Mouse (Mus musculus): ENCODE results near the gene Gm13271. TPM values are rescaled to one million over a fixed set of nuclear protein-coding genes. Genes with fewer than 3 reads are reported as not detected.
A peak's percentile ranks its signal among the peaks of the same experiment; 100 is the strongest.
"Not testable (repeated sequence)": the region's sequence is repeated elsewhere in the genome, so short reads cannot be mapped to it uniquely, and the experiment has no call there.

The Gm13271 gene
- polyA plus RNA-seq, 1 experiment from 2014 or later = not detected

DNA sequence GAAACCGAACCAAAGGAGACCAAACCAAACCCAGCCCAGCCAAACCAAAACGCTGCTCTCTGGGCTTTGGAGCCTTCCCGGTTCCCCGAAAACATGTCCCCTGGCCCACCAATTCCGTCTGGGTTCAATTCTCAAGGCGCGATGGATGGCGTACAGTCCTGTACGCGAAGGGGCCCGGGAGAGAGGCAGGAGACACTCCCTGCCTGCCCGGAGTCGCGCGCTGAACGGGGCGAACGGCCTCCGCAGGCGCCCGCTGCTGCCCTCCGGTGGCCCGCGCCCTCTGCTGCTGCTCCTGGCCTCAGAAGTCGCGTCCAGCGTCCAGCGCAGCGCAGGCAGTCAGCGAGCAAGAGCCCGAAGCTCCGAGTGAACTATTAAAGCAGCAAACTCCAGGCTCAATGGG is 18.9 kb downstream of the Gm13271 start, which contains the start of gene Gm13290:
Gm13290 (plus strand) TSS at position 301 of the 400 bp plus-strand sequence.
- not testable (repeated sequence) for ATAC-seq (ENCODE audit: low read depth); H3K27me3 ChIP-seq (replicated peaks; ENCODE audit: control insufficient read depth, insufficient read depth, low read length); H3K27ac ChIP-seq (replicated peaks; ENCODE audit: low read depth, low read length); H3K4me1 ChIP-seq (ENCODE audit: control insufficient read depth, insufficient read depth, low read length); H3K4me2 ChIP-seq (ENCODE audit: low read depth, low read length); H3K4me3 ChIP-seq (ENCODE audit: low read depth, low read length); H3K36me3 ChIP-seq (ENCODE audit: control insufficient read depth, insufficient read depth, low read length); DNase-seq (ENCODE audit: low spot score); H3K9ac ChIP-seq (ENCODE audit: low read depth, low read length); H3K9me3 ChIP-seq (ENCODE audit: control insufficient read depth, low read length)
- WGBS = no CpG with 5 or more reads among the region's 32 CpGs

DNA sequence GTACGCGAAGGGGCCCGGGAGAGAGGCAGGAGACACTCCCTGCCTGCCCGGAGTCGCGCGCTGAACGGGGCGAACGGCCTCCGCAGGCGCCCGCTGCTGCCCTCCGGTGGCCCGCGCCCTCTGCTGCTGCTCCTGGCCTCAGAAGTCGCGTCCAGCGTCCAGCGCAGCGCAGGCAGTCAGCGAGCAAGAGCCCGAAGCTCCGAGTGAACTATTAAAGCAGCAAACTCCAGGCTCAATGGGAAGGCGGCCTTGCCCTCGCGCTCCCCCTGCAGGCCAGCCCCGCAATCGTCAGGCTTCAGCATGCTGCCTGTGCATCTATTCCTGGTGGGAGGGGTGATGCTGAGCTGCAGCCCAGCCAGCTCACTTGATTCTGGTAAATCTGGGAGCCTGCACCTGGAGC is 22.0 kb downstream of the Gm13271 start, which contains the start of gene Gm13289:
Gm13289 (plus strand) TSS at position 301 of the 400 bp plus-strand sequence.
- DNase-seq (ENCODE audit: low spot score); H3K4me1 ChIP-seq (ENCODE audit: control insufficient read depth, insufficient read depth, low read length); H3K27me3 ChIP-seq (replicated peaks; ENCODE audit: control insufficient read depth, insufficient read depth, low read length); H3K36me3 ChIP-seq (ENCODE audit: control insufficient read depth, insufficient read depth, low read length); ATAC-seq (ENCODE audit: low read depth); H3K4me3 ChIP-seq (ENCODE audit: low read depth, low read length); H3K9ac ChIP-seq (ENCODE audit: low read depth, low read length); H3K4me2 ChIP-seq (ENCODE audit: low read depth, low read length); H3K9me3 ChIP-seq (ENCODE audit: control insufficient read depth, low read length); H3K27ac ChIP-seq (replicated peaks; ENCODE audit: low read depth, low read length): not testable (repeated sequence)
- no CpG with 5 or more reads among the region's 29 CpGs for WGBS

DNA sequence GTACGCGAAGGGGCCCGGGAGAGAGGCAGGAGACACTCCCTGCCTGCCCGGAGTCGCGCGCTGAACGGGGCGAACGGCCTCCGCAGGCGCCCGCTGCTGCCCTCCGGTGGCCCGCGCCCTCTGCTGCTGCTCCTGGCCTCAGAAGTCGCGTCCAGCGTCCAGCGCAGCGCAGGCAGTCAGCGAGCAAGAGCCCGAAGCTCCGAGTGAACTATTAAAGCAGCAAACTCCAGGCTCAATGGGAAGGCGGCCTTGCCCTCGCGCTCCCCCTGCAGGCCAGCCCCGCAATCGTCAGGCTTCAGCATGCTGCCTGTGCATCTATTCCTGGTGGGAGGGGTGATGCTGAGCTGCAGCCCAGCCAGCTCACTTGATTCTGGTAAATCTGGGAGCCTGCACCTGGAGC is 24.9 kb downstream of the Gm13271 start, which contains the start of gene Gm13272:
Gm13272 (plus strand) TSS at position 301 of the 400 bp plus-strand sequence.
- not testable (repeated sequence) for H3K27ac ChIP-seq (replicated peaks; ENCODE audit: low read depth, low read length); H3K4me3 ChIP-seq (ENCODE audit: low read depth, low read length); H3K4me2 ChIP-seq (ENCODE audit: low read depth, low read length); DNase-seq (ENCODE audit: low spot score); H3K9me3 ChIP-seq (ENCODE audit: control insufficient read depth, low read length); H3K4me1 ChIP-seq (ENCODE audit: control insufficient read depth, insufficient read depth, low read length); H3K27me3 ChIP-seq (replicated peaks; ENCODE audit: control insufficient read depth, insufficient read depth, low read length); H3K9ac ChIP-seq (ENCODE audit: low read depth, low read length); H3K36me3 ChIP-seq (ENCODE audit: control insufficient read depth, insufficient read depth, low read length); ATAC-seq (ENCODE audit: low read depth)
- WGBS = no CpG with 5 or more reads among the region's 29 CpGs

- WGBS = 47% methylated on average over 10 of the region's 18 CpGs
- H3K4me1 ChIP-seq (ENCODE audit: control insufficient read depth, insufficient read depth, low read length); H3K27me3 ChIP-seq (replicated peaks; ENCODE audit: control insufficient read depth, insufficient read depth, low read length); H3K9me3 ChIP-seq (ENCODE audit: control insufficient read depth, low read length); H3K9ac ChIP-seq (ENCODE audit: low read depth, low read length); DNase-seq (ENCODE audit: low spot score); ATAC-seq (ENCODE audit: low read depth); H3K4me3 ChIP-seq (ENCODE audit: low read depth, low read length); H3K36me3 ChIP-seq (ENCODE audit: control insufficient read depth, insufficient read depth, low read length); H3K4me2 ChIP-seq (ENCODE audit: low read depth, low read length); H3K27ac ChIP-seq (replicated peaks; ENCODE audit: low read depth, low read length): not testable (repeated sequence)
Measured at GRCm38 (mm10) chr4:88780320-88780719, 25.7 kb downstream of the Gm13271 start.

- H3K27ac ChIP-seq (replicated peaks; ENCODE audit: low read depth, low read length); H3K9ac ChIP-seq (ENCODE audit: low read depth, low read length); H3K9me3 ChIP-seq (ENCODE audit: control insufficient read depth, low read length); DNase-seq (ENCODE audit: low spot score); ATAC-seq (ENCODE audit: low read depth); H3K27me3 ChIP-seq (replicated peaks; ENCODE audit: control insufficient read depth, insufficient read depth, low read length); H3K36me3 ChIP-seq (ENCODE audit: control insufficient read depth, insufficient read depth, low read length); H3K4me1 ChIP-seq (ENCODE audit: control insufficient read depth, insufficient read depth, low read length): not testable (repeated sequence)
- peak within 1 kb of the TSS; percentile 36; the same call in 1 of the 2 replicates for H3K4me2 ChIP-seq (ENCODE audit: low read depth, low read length)
- H3K4me3 ChIP-seq (ENCODE audit: low read depth, low read length) = peak within 1 kb of the TSS; percentile 20; the same call in 1 of the 2 replicates
- 30% methylated on average over 4 of the region's 7 CpGs for WGBS
Measured at GRCm38 (mm10) chr4:88781831-88782230, 27.2 kb downstream of the Gm13271 start, which contains the start of gene Ifnz. Ifnz (plus strand) TSS chr4:88782131.

DNA sequence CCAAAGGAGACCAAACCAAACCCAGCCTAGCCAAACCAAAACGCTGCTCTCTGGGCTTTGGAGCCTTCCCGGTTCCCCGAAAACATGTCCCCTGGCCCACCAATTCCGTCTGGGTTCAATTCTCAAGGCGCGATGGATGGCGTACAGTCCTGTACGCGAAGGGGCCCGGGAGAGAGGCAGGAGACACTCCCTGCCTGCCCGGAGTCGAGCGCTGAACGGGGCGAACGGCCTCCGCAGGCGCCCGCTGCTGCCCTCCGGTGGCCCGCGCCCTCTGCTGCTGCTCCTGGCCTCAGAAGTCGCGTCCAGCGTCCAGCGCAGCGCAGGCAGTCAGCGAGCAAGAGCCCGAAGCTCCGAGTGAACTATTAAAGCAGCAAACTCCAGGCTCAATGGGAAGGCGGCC is 27.7 kb downstream of the Gm13271 start:
- DNase-seq (ENCODE audit: low spot score); H3K27me3 ChIP-seq (replicated peaks; ENCODE audit: control insufficient read depth, insufficient read depth, low read length); H3K9ac ChIP-seq (ENCODE audit: low read depth, low read length); H3K36me3 ChIP-seq (ENCODE audit: control insufficient read depth, insufficient read depth, low read length); ATAC-seq (ENCODE audit: low read depth); H3K4me1 ChIP-seq (ENCODE audit: control insufficient read depth, insufficient read depth, low read length); H3K9me3 ChIP-seq (ENCODE audit: control insufficient read depth, low read length); H3K27ac ChIP-seq (replicated peaks; ENCODE audit: low read depth, low read length): not testable (repeated sequence)
- peak overlapping the region; percentile 36; the same call in 1 of the 2 replicates for H3K4me2 ChIP-seq (ENCODE audit: low read depth, low read length)
- peak overlapping the region; percentile 20; the same call in 1 of the 2 replicates for H3K4me3 ChIP-seq (ENCODE audit: low read depth, low read length)
- WGBS = no CpG with 5 or more reads among the region's 31 CpGs

GRCm38 (mm10) chr4:88785409-88785808 is 30.7 kb downstream of the Gm13271 start, which contains the start of gene Gm13276:
Gm13276 (plus strand) TSS chr4:88785709.
- not testable (repeated sequence) for H3K9ac ChIP-seq (ENCODE audit: low read depth, low read length); H3K27me3 ChIP-seq (replicated peaks; ENCODE audit: control insufficient read depth, insufficient read depth, low read length); ATAC-seq (ENCODE audit: low read depth); H3K4me1 ChIP-seq (ENCODE audit: control insufficient read depth, insufficient read depth, low read length); H3K9me3 ChIP-seq (ENCODE audit: control insufficient read depth, low read length); H3K4me2 ChIP-seq (ENCODE audit: low read depth, low read length); H3K36me3 ChIP-seq (ENCODE audit: control insufficient read depth, insufficient read depth, low read length); H3K4me3 ChIP-seq (ENCODE audit: low read depth, low read length); H3K27ac ChIP-seq (replicated peaks; ENCODE audit: low read depth, low read length); DNase-seq (ENCODE audit: low spot score)
- no CpG with 5 or more reads among the region's 27 CpGs for WGBS

DNA sequence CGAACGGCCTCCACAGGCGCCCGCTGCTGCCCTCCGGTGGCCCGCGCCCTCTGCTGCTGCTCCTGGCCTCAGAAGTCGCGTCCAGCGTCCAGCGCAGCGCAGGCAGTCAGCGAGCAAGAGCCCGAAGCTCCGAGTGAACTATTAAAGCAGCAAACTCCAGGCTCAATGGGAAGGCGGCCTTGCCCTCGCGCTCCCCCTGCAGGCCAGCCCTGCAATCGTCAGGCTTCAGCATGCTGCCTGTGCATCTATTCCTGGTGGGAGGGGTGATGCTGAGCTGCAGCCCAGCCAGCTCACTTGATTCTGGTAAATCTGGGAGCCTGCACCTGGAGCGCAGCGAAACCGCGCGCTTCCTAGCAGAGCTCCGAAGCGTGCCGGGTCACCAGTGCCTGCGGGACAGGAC is 33.7 kb downstream of the Gm13271 start, which contains the start of gene Gm13277:
Gm13277 (plus strand) TSS at position 231 of the 400 bp plus-strand sequence.
- DNase-seq (ENCODE audit: low spot score); H3K4me2 ChIP-seq (ENCODE audit: low read depth, low read length); ATAC-seq (ENCODE audit: low read depth); H3K27ac ChIP-seq (replicated peaks; ENCODE audit: low read depth, low read length); H3K9ac ChIP-seq (ENCODE audit: low read depth, low read length); H3K4me3 ChIP-seq (ENCODE audit: low read depth, low read length); H3K9me3 ChIP-seq (ENCODE audit: control insufficient read depth, low read length); H3K4me1 ChIP-seq (ENCODE audit: control insufficient read depth, insufficient read depth, low read length); H3K36me3 ChIP-seq (ENCODE audit: control insufficient read depth, insufficient read depth, low read length); H3K27me3 ChIP-seq (replicated peaks; ENCODE audit: control insufficient read depth, insufficient read depth, low read length): not testable (repeated sequence)
- WGBS = no CpG with 5 or more reads among the region's 28 CpGs

- not testable (repeated sequence) for ATAC-seq (ENCODE audit: low read depth); DNase-seq (ENCODE audit: low spot score); H3K36me3 ChIP-seq (ENCODE audit: control insufficient read depth, insufficient read depth, low read length); H3K27ac ChIP-seq (replicated peaks; ENCODE audit: low read depth, low read length); H3K9ac ChIP-seq (ENCODE audit: low read depth, low read length); H3K4me1 ChIP-seq (ENCODE audit: control insufficient read depth, insufficient read depth, low read length); H3K4me2 ChIP-seq (ENCODE audit: low read depth, low read length); H3K4me3 ChIP-seq (ENCODE audit: low read depth, low read length); H3K9me3 ChIP-seq (ENCODE audit: control insufficient read depth, low read length); H3K27me3 ChIP-seq (replicated peaks; ENCODE audit: control insufficient read depth, insufficient read depth, low read length)
- WGBS = no CpG with 5 or more reads among the region's 28 CpGs
Measured at GRCm38 (mm10) chr4:88791250-88791649, 36.6 kb downstream of the Gm13271 start, which contains the start of gene Gm13278. Gm13278 (plus strand) TSS chr4:88791550.
